15 mouse cellular contexts compared by ENCODE assay signal in the genomic region with DNA sequence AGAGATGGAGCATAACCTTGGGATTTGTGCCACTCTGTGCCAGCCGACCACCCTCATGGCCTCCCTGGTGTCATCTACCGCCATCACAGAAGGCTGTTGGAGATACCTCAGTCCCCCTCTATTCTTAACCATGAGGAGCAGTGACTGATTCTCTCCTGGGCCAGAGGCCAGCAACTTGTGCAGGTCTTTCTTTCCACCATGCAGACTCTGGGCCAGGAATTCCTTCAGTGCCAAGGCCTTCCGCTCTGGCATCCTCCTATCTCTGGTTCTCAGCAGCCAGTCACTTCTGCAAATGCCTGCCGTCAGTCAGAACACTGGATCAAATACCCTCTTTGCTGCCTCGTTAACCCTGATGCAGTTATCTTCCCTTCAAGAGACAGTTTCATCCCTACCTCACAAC. TPM values are rescaled to one million over a fixed set of nuclear protein-coding genes. Genes with fewer than 3 reads are reported as not detected.
A peak's percentile ranks its signal among the peaks of the same experiment; 100 is the strongest.
DNase-seq lines count a peak whose midpoint lies in the region; ATAC-seq lines count a peak whose summit lies in the region.
"Had no signal": no experiment of that assay in that cellular context is flagged by ENCODE, and none has a peak within 500 bp of the region (broad histone marks: within the 10 kb centered on the region; RNA-seq: fewer than 3 reads in every experiment).

No protein-coding gene starts in this region.

- H3K4me2 ChIP-seq in forebrain, embryonic 15.5 days (replicated peaks), result no peak overlapping the region
- H3K4me2 ChIP-seq in forebrain, embryonic 11.5 days (ENCODE audit: low read depth, low read length, severe bottlenecking), result no peak overlapping the region
- H3K4me2 ChIP-seq: limb, embryonic 13.5 days; lung, embryonic 14.5 days; neural tube, embryonic 13.5 days; stomach, embryonic 15.5 days had no signal

- peak overlapping the region; percentile 74 for H3K27ac ChIP-seq in forebrain, embryonic 15.5 days (replicated peaks)
- no peak overlapping the region for H3K27ac ChIP-seq in forebrain, embryonic 11.5 days (ENCODE audit: low read depth, low read length)
- H3K27ac ChIP-seq: limb, embryonic 13.5 days; neural tube, embryonic 13.5 days; stomach, embryonic 15.5 days had no signal

- intact Hi-C loops in left cerebral cortex, postnatal 4 days (cut with DNase I), result no loop called here
- intact Hi-C loops in left cerebral cortex, postnatal 25 days (cut with DNase I), result loop anchor here (5.0 kb wide), 1 partner anchor 143 kb away; no protein-coding TSS in a partner anchor
- intact Hi-C loops in heart, postnatal 10 days (cut with DNase I), result no loop called here

- ATAC-seq in forebrain, embryonic 15.5 days (replicated peaks), result no peak
- ATAC-seq in forebrain, embryonic 11.5 days (replicated peaks; ENCODE audit: low FRiP score), result no peak

- H3K9ac ChIP-seq in forebrain, embryonic 15.5 days (replicated peaks), result no peak overlapping the region
- H3K9ac ChIP-seq in forebrain, embryonic 11.5 days (ENCODE audit: low read length), result no peak overlapping the region
- H3K9ac ChIP-seq: limb, embryonic 13.5 days; lung, embryonic 14.5 days; neural tube, embryonic 13.5 days; stomach, embryonic 15.5 days had no signal

- 0 out of 2 replicates have a peak, but pooled peaks cover 5% of the 10 kb centered on the region for H3K36me3 ChIP-seq in forebrain, embryonic 15.5 days
- no peaks in the 10 kb centered on the region for H3K36me3 ChIP-seq in forebrain, embryonic 11.5 days (ENCODE audit: control insufficient read depth, insufficient read depth, low read length)
- H3K36me3 ChIP-seq: stomach, embryonic 15.5 days had no signal

- peaks cover 28% of the 10 kb centered on the region for H3K4me1 ChIP-seq in forebrain, embryonic 15.5 days
- 0 out of 2 replicates have a peak, but pooled peaks cover 2% of the 10 kb centered on the region for H3K4me1 ChIP-seq in forebrain, embryonic 11.5 days (replicated peaks; ENCODE audit: control insufficient read depth, insufficient read depth, low read length)
- H3K4me1 ChIP-seq: stomach, embryonic 15.5 days had no signal

- H3K27me3 ChIP-seq in forebrain, embryonic 15.5 days, result no peaks in the 10 kb centered on the region
- no peaks in the 10 kb centered on the region for H3K27me3 ChIP-seq in forebrain, embryonic 11.5 days (ENCODE audit: control insufficient read depth, insufficient read depth, low read length)
- H3K27me3 ChIP-seq: CH12.LX; limb, embryonic 13.5 days; neural tube, embryonic 13.5 days; stomach, embryonic 15.5 days had no signal

- H3K9me3 ChIP-seq in forebrain, embryonic 15.5 days, result no peaks in the 10 kb centered on the region
- no peaks in the 10 kb centered on the region for H3K9me3 ChIP-seq in forebrain, embryonic 11.5 days (ENCODE audit: control insufficient read depth, low read length)
- H3K9me3 ChIP-seq: neural tube, embryonic 13.5 days; stomach, embryonic 15.5 days had no signal

- DNase-seq in forebrain, embryonic 11.5 days (ENCODE audit: low spot score), result no peak
- DNase-seq in left cerebral cortex, postnatal 4 days, result peak; percentile 50
- DNase-seq in left cerebral cortex, postnatal 25 days (ENCODE audit: low spot score in 2 of 2), result no peak
- DNase-seq in brain, adult 2 months (ENCODE audit: low read depth, low spot score), result peak; percentile 60
- peak; percentile 72 to 77 for DNase-seq in heart, postnatal 10 days
- DNase-seq in c-Kit-positive CD71-positive TER-119-positive erythroid progenitor cells, embryonic 14.5 days (ENCODE audit: low spot score), result no peak
- DNase-seq: gastrocnemius, postnatal 36 days; kidney, adult 8-10 months; lung, embryonic 14.5 days; right cerebral cortex, postnatal 14 days had no signal

- 52% methylated on average over 5 of the region's 5 CpGs for WGBS in forebrain, embryonic 15.5 days
- WGBS in forebrain, embryonic 11.5 days, result 73% methylated on average over 5 of the region's 5 CpGs

- no peak overlapping the region for H3K4me3 ChIP-seq in forebrain, embryonic 15.5 days
- H3K4me3 ChIP-seq in forebrain, embryonic 11.5 days (ENCODE audit: low read depth, low read length), result no peak overlapping the region
- H3K4me3 ChIP-seq: limb, embryonic 13.5 days; neural tube, embryonic 13.5 days; stomach, embryonic 15.5 days had no signal

RNA-seq across cellular contexts. Expression of gene Srebf1, which starts 31.9 kb away (rescaled TPM):
- polyA plus RNA-seq in forebrain, embryonic 15.5 days (2015; fragmentation: Nextera tagmentation; extraction: Ambion mirVana), result 48.2 and 52.7 TPM in 2 replicates
- 63.9 and 68.7 TPM in 2 replicates for polyA plus RNA-seq in forebrain, embryonic 11.5 days (2014; fragmentation: Nextera tagmentation; extraction: Ambion mirVana)
- 10 to 100 TPM; 60.3 to 67.5 TPM for total RNA-seq in left cerebral cortex, postnatal 4 days (2021)
- total RNA-seq in left cerebral cortex, postnatal 25 days (2021), result 10 to 100 TPM; 42.3 to 50.7 TPM
- total RNA-seq in heart, postnatal 10 days (2021), result 10 to 100 TPM; 40.2 to 42.6 TPM

Comparison
In these comparisons a context has a peak if more than half of its experiments do, and no peak if none do; other contexts are left out.
1. DNase-seq: peak in left cerebral cortex, postnatal 4 days (single experiment), brain, adult 2 months (single experiment) and heart, postnatal 10 days (2 of 2); none in forebrain, embryonic 11.5 days (single experiment), left cerebral cortex, postnatal 25 days (0 of 2) and c-Kit-positive CD71-positive TER-119-positive erythroid progenitor cells, embryonic 14.5 days (single experiment).